Mouse (Mus musculus) limb, embryonic 14.5 days (tissue): ENCODE results near the gene Pex5l. TPM values are rescaled to one million over a fixed set of nuclear protein-coding genes. Genes with fewer than 3 reads are reported as not detected.

Experiments used
- ATAC-seq: fragments of 200-750 bp; cut with Nextera tagmentation; 2 replicates; pipeline ENCODE4 v1.8.0; 2017; ENCODE audit warnings: low read depth, moderate number of reproducible peaks, moderate TSS enrichment; ENCODE audit not compliant: low FRiP score
- DNase-seq: peaks from one replicate; pipeline ENCODE4 v3.0.0-alpha.2; 2015; ENCODE audit warnings: low spot score
- H3K27ac ChIP-seq: fragments of 300-500 bp; sonication (generic); replicated peaks from 2 replicates; pipeline ENCODE4 v1.5.1; 2014; ENCODE audit warnings: low read depth, mild to moderate bottlenecking, low read length, moderate library complexity, mixed read lengths
- H3K27me3 ChIP-seq: fragments of 300-500 bp; sonication (generic); 2 replicates; pipeline ENCODE4 v1.6.1; 2014; ENCODE audit warnings: low read length, mixed read lengths; ENCODE audit not compliant: control insufficient read depth, insufficient read depth
- H3K36me3 ChIP-seq: fragments of 300-500 bp; sonication (generic); 2 replicates; pipeline ENCODE4 v1.6.1; 2014; ENCODE audit warnings: mild to moderate bottlenecking, low read length, moderate library complexity, mixed read lengths; ENCODE audit not compliant: control insufficient read depth, insufficient read depth
- H3K4me1 ChIP-seq: fragments of 300-500 bp; sonication (generic); 2 replicates; pipeline ENCODE4 v1.6.1; 2014; ENCODE audit warnings: antibody characterized with exemption, low read length, mixed read lengths; ENCODE audit not compliant: control insufficient read depth, insufficient read depth
- H3K4me2 ChIP-seq: fragments of 300-500 bp; sonication (generic); replicated peaks from 2 replicates; pipeline ENCODE4 v1.6.1; 2014; ENCODE audit warnings: low read depth, mild to moderate bottlenecking, low read length, moderate library complexity; ENCODE audit not compliant: severe bottlenecking
- H3K4me3 ChIP-seq: fragments of 300-500 bp; sonication (generic); replicated peaks from 2 replicates; pipeline ENCODE4 v1.5.1; 2014; ENCODE audit warnings: low read length
- H3K9ac ChIP-seq: fragments of 300-500 bp; sonication (generic); 2 replicates; pipeline ENCODE4 v1.6.1; 2014; ENCODE audit warnings: mild to moderate bottlenecking, low read depth, low read length, moderate library complexity; ENCODE audit not compliant: severe bottlenecking
- H3K9me3 ChIP-seq: fragments of 300-500 bp; sonication (generic); 2 replicates; pipeline ENCODE4 v1.6.1; 2016; ENCODE audit warnings: low read length; ENCODE audit not compliant: control insufficient read depth
- POLR2A ChIP-seq: fragments of 200-500 bp; IDR thresholded peaks from 2 replicates; pipeline ENCODE4 v1.8.0; 2012; ENCODE audit warnings: inconsistent platforms, mild to moderate bottlenecking, moderate library complexity, borderline replicate concordance; ENCODE audit not compliant: insufficient read depth, insufficient read length; ENCODE audit errors: extremely low read depth
- WGBS: fragments of 180-500 bp; shearing (Covaris S2); extraction: QIAGEN DNeasy Blood & Tissue Kit; methylation state at CpG from one replicate; pipeline ENCODE4 v1.1.7; 2014; 5-methylcytosine and 5-hydroxymethylcytosine counted together
- polyA plus RNA-seq, 2 experiments: library from polyadenylated mRNA; depleted of rRNA in 1 of 2; stranded (reverse) in 1 of 2; unstranded in 1 of 2; fragments of >200 nt; fragmentation: Nextera tagmentation in 1 of 2; extraction: Ambion mirVana in 1 of 2; gene quantifications; 2 replicates each; pipeline versions ENCODE4 v1.2.1 to v1.2.3; 2012 to 2014

Gene Pex5l
- polyA plus RNA-seq, 2 experiments: 0.51 to 2.8 TPM

DNA sequence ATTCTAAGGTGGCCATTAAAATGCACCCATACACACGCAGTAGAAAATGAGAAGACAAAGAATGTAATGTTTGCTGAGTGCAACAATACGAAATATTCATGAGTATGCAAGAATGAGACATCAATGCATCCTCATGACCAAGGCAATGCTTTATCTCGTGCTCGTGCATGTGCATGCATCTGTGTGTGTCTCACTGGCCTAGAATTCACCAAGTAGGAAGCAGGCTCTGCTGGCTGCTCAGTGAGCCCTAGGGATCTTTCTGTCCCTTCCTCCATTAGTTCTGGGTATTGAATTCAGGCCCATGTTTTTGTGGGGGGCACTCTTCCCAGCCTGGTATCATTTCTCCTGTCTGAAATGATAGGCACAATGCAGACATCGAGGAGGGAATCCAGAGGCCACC is 74.9 kb downstream of the Pex5l start:
- no peak for ATAC-seq
- Histone ChIP-seq H3K9ac (no peak overlapping the region), H3K4me1 (no peaks in the 10 kb centered on the region), H3K36me3 (no peaks in the 10 kb centered on the region), H3K9me3 (no peaks in the 10 kb centered on the region), H3K27me3 (no peaks in the 10 kb centered on the region), H3K27ac (no peak overlapping the region), H3K4me2 (no peak overlapping the region), H3K4me3 (no peak overlapping the region)
- no peak for DNase-seq
- WGBS: 87% methylated on average over 5 of the region's 5 CpGs
- no peak for TF ChIP-seq POLR2A

DNA sequence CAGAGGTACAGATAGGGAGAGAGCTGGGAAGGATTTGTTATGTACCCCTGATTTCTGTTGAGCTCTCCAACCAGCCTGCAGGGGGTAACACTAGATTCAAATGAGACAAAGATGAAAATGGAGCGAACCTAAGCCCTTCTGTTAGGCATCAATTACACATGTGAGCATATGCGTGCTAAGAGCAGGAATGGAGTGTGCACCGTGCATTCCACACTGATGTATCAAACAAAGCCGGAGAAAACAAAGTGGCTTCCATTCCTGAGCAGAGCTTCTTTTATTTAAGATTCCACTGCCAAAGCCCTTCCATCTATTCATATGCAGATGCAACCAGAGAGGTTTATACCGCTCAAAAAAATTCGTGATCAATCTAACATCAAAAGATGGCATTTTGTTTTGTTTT is 79.5 kb downstream of the Pex5l start:
- ATAC-seq (no peak), DNase-seq (no peak)
- Histone ChIP-seq H3K27me3 (no peaks in the 10 kb centered on the region), H3K4me2 (no peak overlapping the region), H3K27ac (no peak overlapping the region), H3K9me3 (no peaks in the 10 kb centered on the region), H3K9ac (no peak overlapping the region), H3K4me3 (no peak overlapping the region), H3K36me3 (no peaks in the 10 kb centered on the region), H3K4me1 (no peaks in the 10 kb centered on the region)
- WGBS: 65% methylated on average over 6 of the region's 6 CpGs
- no peak for TF ChIP-seq POLR2A

DNA sequence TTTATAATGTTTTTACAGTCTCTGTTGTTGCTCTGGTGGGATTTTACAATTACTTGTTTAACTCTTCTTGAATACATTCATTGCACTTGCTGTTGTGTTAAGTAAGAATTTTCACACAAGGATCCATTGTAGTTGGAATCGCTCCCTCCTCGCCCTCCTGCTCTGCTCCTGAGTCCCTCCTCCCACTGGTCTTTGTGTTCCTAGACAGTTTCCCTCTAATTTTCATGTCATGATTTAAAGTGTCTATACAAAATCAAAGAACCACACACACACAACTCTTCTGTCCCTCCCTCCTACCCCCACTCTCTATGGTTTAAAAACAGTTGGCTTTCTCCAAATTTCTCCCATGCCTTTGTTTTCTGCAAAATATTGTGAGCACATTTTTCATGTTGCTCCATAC is 81.6 kb downstream of the Pex5l start:
- Histone ChIP-seq H3K4me2 (no peak overlapping the region), H3K4me3 (no peak overlapping the region), H3K9ac (no peak overlapping the region), H3K36me3 (no peaks in the 10 kb centered on the region), H3K27ac (no peak overlapping the region), H3K4me1 (no peaks in the 10 kb centered on the region), H3K9me3 (no peaks in the 10 kb centered on the region), H3K27me3 (no peaks in the 10 kb centered on the region)
- DNase-seq: no peak
- 59% methylated on average over 2 of the region's 2 CpGs for WGBS
- no peak for ATAC-seq
- TF ChIP-seq POLR2A: no peak

DNA sequence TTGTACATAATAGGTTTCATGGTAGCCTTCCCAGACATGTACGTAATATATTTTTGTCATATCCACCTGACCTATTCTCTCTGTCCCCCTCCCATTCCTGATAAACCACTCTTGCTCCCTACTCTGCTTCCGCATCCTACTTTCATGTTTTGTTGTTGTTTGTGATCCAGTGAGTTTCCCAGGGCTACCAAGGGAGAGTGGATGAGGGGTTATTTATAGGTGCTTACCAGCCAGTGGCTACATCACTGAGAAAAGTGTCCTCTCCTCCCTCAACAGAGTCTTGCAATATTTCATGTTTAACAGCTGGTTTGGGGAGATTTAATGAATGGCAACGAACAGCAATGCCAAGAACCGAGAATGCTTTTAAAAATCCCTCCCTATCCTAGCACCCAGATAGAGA is 82.0 kb downstream of the Pex5l start:
- H3K9ac ChIP-seq: no peak overlapping the region
- no peak overlapping the region for H3K4me2 ChIP-seq
- H3K27ac ChIP-seq: no peak overlapping the region
- no peak overlapping the region for H3K4me3 ChIP-seq
- H3K9me3 ChIP-seq: no peaks in the 10 kb centered on the region
- H3K4me1 ChIP-seq: no peaks in the 10 kb centered on the region
- ATAC-seq (no peak), DNase-seq (no peak)
- WGBS: 60% methylated on average over 4 of the region's 4 CpGs
- H3K27me3 ChIP-seq: no peaks in the 10 kb centered on the region
- H3K36me3 ChIP-seq: no peaks in the 10 kb centered on the region
- no peak for TF ChIP-seq POLR2A

DNA sequence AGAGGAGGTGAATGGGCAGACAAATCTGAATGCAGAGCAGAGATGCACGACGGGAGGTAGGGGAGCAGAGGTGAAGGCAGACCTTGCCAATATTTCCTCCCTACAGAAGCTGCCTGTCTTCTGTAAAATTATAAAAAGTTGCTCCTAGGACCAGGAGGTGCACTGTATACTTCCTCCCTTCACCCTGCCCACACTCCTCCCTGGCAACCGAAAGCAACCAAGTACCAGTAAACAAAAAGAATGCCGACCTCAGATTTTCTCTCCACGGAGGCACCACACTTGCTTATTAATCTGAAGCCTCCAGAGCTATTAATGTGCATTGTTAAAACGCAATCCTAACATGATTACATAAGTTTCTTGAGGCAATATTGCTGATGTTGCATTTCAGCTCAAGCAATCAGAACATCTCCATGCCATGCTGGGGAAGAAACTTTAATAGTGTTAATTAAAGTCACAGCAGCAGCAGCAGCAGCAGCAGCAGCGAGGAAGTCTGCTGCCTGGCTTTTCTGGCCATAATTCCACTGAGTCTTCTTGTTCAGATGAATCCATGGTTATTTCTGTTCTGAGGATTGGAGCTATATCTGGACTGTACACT is 82.6 kb downstream of the Pex5l start:
- DNase-seq (no peak), ATAC-seq (no peak)
- H3K9ac ChIP-seq: no peak overlapping the region
- H3K4me2 ChIP-seq: no peak overlapping the region
- no peaks in the 10 kb centered on the region for H3K36me3 ChIP-seq
- H3K27ac ChIP-seq: no peak overlapping the region
- no peak overlapping the region for H3K4me3 ChIP-seq
- H3K9me3 ChIP-seq: no peaks in the 10 kb centered on the region
- WGBS: 36% methylated on average over 7 of the region's 7 CpGs
- H3K4me1 ChIP-seq: no peaks in the 10 kb centered on the region
- H3K27me3 ChIP-seq: no peaks in the 10 kb centered on the region
- no peak for TF ChIP-seq POLR2A

DNA sequence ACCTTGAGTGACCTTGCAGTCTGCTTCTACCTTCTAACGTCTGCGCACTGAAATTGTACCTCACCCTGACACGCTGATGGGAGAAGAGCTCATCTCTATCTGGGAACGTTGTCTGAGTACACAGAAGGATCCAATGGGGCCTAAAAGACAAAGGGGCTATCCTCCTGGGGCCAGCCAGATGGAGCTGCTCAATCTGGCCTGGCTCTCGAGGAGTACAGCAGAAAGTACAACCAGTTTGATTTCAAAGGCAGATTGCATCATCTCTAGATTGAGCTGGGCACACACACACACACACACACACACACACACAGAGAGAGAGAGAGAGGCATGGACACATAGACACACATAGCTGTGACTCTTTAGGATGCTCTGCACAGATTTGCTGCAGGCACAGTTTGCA is 94.7 kb downstream of the Pex5l start:
- no peak overlapping the region for H3K4me3 ChIP-seq
- ATAC-seq (no peak), DNase-seq (no peak)
- no peaks in the 10 kb centered on the region for H3K9me3 ChIP-seq
- H3K27ac ChIP-seq: no peak overlapping the region
- no peak for TF ChIP-seq POLR2A
- no peaks in the 10 kb centered on the region for H3K27me3 ChIP-seq
- WGBS: 64% methylated on average over 5 of the region's 5 CpGs
- H3K9ac ChIP-seq: no peak overlapping the region
- no peaks in the 10 kb centered on the region for H3K36me3 ChIP-seq
- no peaks in the 10 kb centered on the region for H3K4me1 ChIP-seq
- H3K4me2 ChIP-seq: no peak overlapping the region
